Mouse (Mus musculus) bone marrow macrophage, adult 2 months (primary cell): ENCODE measurements around the gene Fitm1.

Experiments
- CTCF ChIP-seq: IDR thresholded peaks from 2 replicates; pipeline ENCODE4 v1.5.1; 2012; ENCODE audit warnings: low read depth, mild to moderate bottlenecking, low read length, moderate library complexity
- POLR2A ChIP-seq: IDR thresholded peaks from 2 replicates; pipeline ENCODE4 v1.6.1; 2012; ENCODE audit warnings: mild to moderate bottlenecking, low read depth, low read length, borderline replicate concordance

- no peak for TF ChIP-seq CTCF
- TF ChIP-seq POLR2A, result no peak
Measured at GRCm38 (mm10) chr14:55618486-55619195, 43.2 kb downstream of the Fitm1 start.
